Mouse (Mus musculus) embryonic facial prominence, embryonic 11.5 days (tissue): ENCODE results near the gene Aff3. TPM values are rescaled to one million over a fixed set of nuclear protein-coding genes. Genes with fewer than 3 reads are reported as not detected.

Experiments used
- ATAC-seq: fragments of 200-750 bp; cut with Nextera tagmentation; replicated peaks from 2 replicates; pipeline ENCODE4 v1.8.0; 2017; ENCODE audit warnings: low read depth; ENCODE audit not compliant: insufficient number of reproducible peaks, low FRiP score, low TSS enrichment
- DNase-seq: peaks from one replicate; pipeline ENCODE4 v3.0.0-alpha.2; 2015; ENCODE audit warnings: low spot score
- H3K27ac ChIP-seq: fragments of 300-500 bp; sonication (generic); replicated peaks from 2 replicates; pipeline ENCODE4 v1.5.1; 2014; ENCODE audit warnings: mild to moderate bottlenecking, low read depth, low read length, control low read depth
- H3K27me3 ChIP-seq: fragments of 300-500 bp; sonication (generic); 2 replicates; pipeline ENCODE4 v1.6.1; 2014; ENCODE audit warnings: mild to moderate bottlenecking, low read length, moderate library complexity, mixed read lengths; ENCODE audit not compliant: control insufficient read depth, insufficient read depth
- H3K36me3 ChIP-seq: fragments of 300-500 bp; sonication (generic); replicated peaks from 2 replicates; pipeline ENCODE4 v1.6.1; 2014; ENCODE audit warnings: low read depth, mild to moderate bottlenecking, low read length, moderate library complexity, mixed read lengths; ENCODE audit not compliant: control insufficient read depth, insufficient read depth
- H3K4me1 ChIP-seq: fragments of 300-500 bp; sonication (generic); 2 replicates; pipeline ENCODE4 v1.6.1; 2014; ENCODE audit warnings: low read length, mixed read lengths; ENCODE audit not compliant: control insufficient read depth, insufficient read depth
- H3K4me2 ChIP-seq: fragments of 300-500 bp; sonication (generic); 2 replicates; pipeline ENCODE4 v1.6.1; 2014; ENCODE audit warnings: low read depth, mild to moderate bottlenecking, control low read depth, low read length, moderate library complexity
- H3K4me3 ChIP-seq: fragments of 300-500 bp; sonication (generic); 2 replicates; pipeline ENCODE4 v1.5.1; 2014; ENCODE audit warnings: low read depth, low read length, control low read depth
- H3K9ac ChIP-seq: fragments of 300-500 bp; sonication (generic); replicated peaks from 2 replicates; pipeline ENCODE4 v1.6.1; 2014; ENCODE audit warnings: mild to moderate bottlenecking, control low read depth, low read length
- H3K9me3 ChIP-seq: fragments of 300-500 bp; sonication (generic); replicated peaks from 2 replicates; pipeline ENCODE4 v1.6.1; 2016; ENCODE audit warnings: mild to moderate bottlenecking, low read length, inconsistent platforms, mixed read lengths; ENCODE audit not compliant: control insufficient read depth
- WGBS: fragments of 180-500 bp; shearing (Covaris S2); extraction: QIAGEN DNeasy Blood & Tissue Kit; methylation state at CpG from one replicate; pipeline ENCODE4 v1.1.7; 2014; 5-methylcytosine and 5-hydroxymethylcytosine counted together
- polyA plus RNA-seq: library from polyadenylated mRNA; unstranded; fragments of >200 nt; fragmentation: Nextera tagmentation; extraction: Ambion mirVana; gene quantifications from 2 replicates; pipeline ENCODE4 v1.2.1, GENCODE M21; 2014

The Aff3 gene
- polyA plus RNA-seq, 1 experiment from 2014 or later, result 17.5 TPM

- Histone ChIP-seq H3K36me3 (no peaks in the 10 kb centered on the region), H3K27me3 (no peaks in the 10 kb centered on the region), H3K4me2 (no peak overlapping the region), H3K9ac (no peak overlapping the region), H3K4me3 (no peak overlapping the region), H3K4me1 (no peaks in the 10 kb centered on the region), H3K9me3 (no peaks in the 10 kb centered on the region), H3K27ac (no peak overlapping the region)
- ATAC-seq, result no peak
- no peak for DNase-seq
- 54% methylated on average over 7 of the region's 7 CpGs for WGBS
Measured at GRCm38 (mm10) chr1:38650031-38650430, 14.7 kb downstream of the Aff3 start.

GRCm38 (mm10) chr1:38649174-38649573, 15.6 kb downstream of the Aff3 start:
- H3K27ac ChIP-seq, result no peak overlapping the region
- no peak overlapping the region for H3K9ac ChIP-seq
- H3K36me3 ChIP-seq, result no peaks in the 10 kb centered on the region
- WGBS, result 39% methylated on average over 3 of the region's 3 CpGs
- no peak overlapping the region for H3K4me3 ChIP-seq
- ATAC-seq, result no peak
- no peak for DNase-seq
- no peaks in the 10 kb centered on the region for H3K27me3 ChIP-seq
- H3K9me3 ChIP-seq, result no peaks in the 10 kb centered on the region
- no peak overlapping the region for H3K4me2 ChIP-seq
- H3K4me1 ChIP-seq, result no peaks in the 10 kb centered on the region

GRCm38 (mm10) chr1:38642288-38642687, 22.5 kb downstream of the Aff3 start:
- Histone ChIP-seq H3K4me1 (no peaks in the 10 kb centered on the region; the same call in 1 of the 2 replicates), H3K4me2 (no peak overlapping the region), H3K27me3 (no peaks in the 10 kb centered on the region), H3K36me3 (no peaks in the 10 kb centered on the region), H3K27ac (no peak overlapping the region), H3K9ac (no peak overlapping the region), H3K9me3 (no peaks in the 10 kb centered on the region), H3K4me3 (no peak overlapping the region)
- WGBS, result 30% methylated on average over 4 of the region's 4 CpGs
- ATAC-seq (no peak), DNase-seq (no peak)

GRCm38 (mm10) chr1:38639669-38640068, 25.1 kb downstream of the Aff3 start:
- 72% methylated on average over 5 of the region's 5 CpGs for WGBS
- no peak overlapping the region for H3K4me2 ChIP-seq

GRCm38 (mm10) chr1:38635596-38635995, 29.2 kb downstream of the Aff3 start:
- Histone ChIP-seq H3K27me3 (no peaks in the 10 kb centered on the region; the same call in 1 of the 2 replicates), H3K27ac (no peak overlapping the region), H3K4me3 (no peak overlapping the region), H3K36me3 (no peaks in the 10 kb centered on the region), H3K9me3 (no peaks in the 10 kb centered on the region), H3K4me1 (0 out of 2 replicates have a peak, but pooled peaks cover 4% of the 10 kb centered on the region), H3K9ac (no peak overlapping the region), H3K4me2 (no peak overlapping the region)
- 43% methylated on average over 7 of the region's 7 CpGs for WGBS
- DNase-seq, result no peak
- ATAC-seq, result no peak

More at GRCm38 (mm10) chr1:38639669-38640068, 25.1 kb downstream of the Aff3 start:
- Histone ChIP-seq H3K4me1 (no peaks in the 10 kb centered on the region; the same call in 1 of the 2 replicates), H3K36me3 (no peaks in the 10 kb centered on the region), H3K27ac (no peak overlapping the region), H3K9ac (no peak overlapping the region), H3K9me3 (no peaks in the 10 kb centered on the region), H3K27me3 (no peaks in the 10 kb centered on the region), H3K4me3 (no peak overlapping the region)
- DNase-seq (no peak), ATAC-seq (no peak)

- no peaks in the 10 kb centered on the region for H3K9me3 ChIP-seq
- H3K9ac ChIP-seq, result no peak overlapping the region
- no peaks in the 10 kb centered on the region; the same call in 1 of the 2 replicates for H3K27me3 ChIP-seq
- WGBS, result 92% methylated on average over 7 of the region's 7 CpGs
- H3K4me2 ChIP-seq, result no peak overlapping the region
- ATAC-seq (no peak), DNase-seq (no peak)
- no peak overlapping the region for H3K4me3 ChIP-seq
- 0 out of 2 replicates have a peak, but pooled peaks cover 4% of the 10 kb centered on the region for H3K4me1 ChIP-seq
- H3K27ac ChIP-seq, result no peak overlapping the region
- no peaks in the 10 kb centered on the region for H3K36me3 ChIP-seq
Measured at GRCm38 (mm10) chr1:38634081-38634480, 30.7 kb downstream of the Aff3 start.

GRCm38 (mm10) chr1:38632461-38633180, 32.1 kb downstream of the Aff3 start:
- Histone ChIP-seq H3K4me2 (no peak overlapping the region), H3K4me3 (no peak overlapping the region), H3K4me1 (peaks cover 10% of the 10 kb centered on the region; the same call in 1 of the 2 replicates), H3K27ac (no peak overlapping the region), H3K9ac (no peak overlapping the region), H3K27me3 (no peaks in the 10 kb centered on the region; the same call in 1 of the 2 replicates), H3K36me3 (no peaks in the 10 kb centered on the region), H3K9me3 (no peaks in the 10 kb centered on the region)
- ATAC-seq (no peak), DNase-seq (no peak)
- WGBS, result 82% methylated on average over 16 of the region's 16 CpGs

GRCm38 (mm10) chr1:38631501-38632279, 33.1 kb downstream of the Aff3 start:
- ATAC-seq, result no peak

More at GRCm38 (mm10) chr1:38631501-38632279, 33.1 kb downstream of the Aff3 start:
- H3K9me3 ChIP-seq, result no peaks in the 10 kb centered on the region
- H3K9ac ChIP-seq, result no peak overlapping the region
- H3K4me1 ChIP-seq, result peaks cover 10% of the 10 kb centered on the region; the same call in 1 of the 2 replicates
- WGBS, result 20% methylated on average over 7 of the region's 7 CpGs
- no peaks in the 10 kb centered on the region; the same call in 1 of the 2 replicates for H3K27me3 ChIP-seq
- DNase-seq, result peak; percentile 20
- no peaks in the 10 kb centered on the region for H3K36me3 ChIP-seq
- no peak overlapping the region for H3K4me3 ChIP-seq
- no peak overlapping the region for H3K4me2 ChIP-seq
- no peak overlapping the region for H3K27ac ChIP-seq
